Mouse (Mus musculus): ENCODE data around the gene Ephb1.

DNA sequence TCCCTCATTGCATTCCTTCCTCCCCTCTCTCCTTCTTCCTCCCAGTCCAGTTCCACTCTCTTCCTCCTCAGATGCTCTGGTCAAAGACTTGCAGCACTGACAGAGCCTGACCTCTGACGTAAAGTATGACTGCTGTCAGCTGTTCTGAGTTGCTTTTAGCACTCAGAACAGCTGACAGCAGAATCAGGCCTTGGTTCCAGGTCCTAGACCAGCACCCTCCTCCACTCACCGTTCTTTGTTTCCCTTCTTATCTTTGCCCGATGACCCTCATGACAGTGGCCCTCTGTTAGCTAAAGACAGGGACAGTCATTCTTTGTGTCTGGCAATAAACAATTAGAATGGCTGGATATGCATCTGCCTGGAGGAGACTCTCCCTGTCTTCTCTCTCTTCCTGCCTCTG is 49.7 kb downstream of the Ephb1 start:
- TF ChIP-seq CTCF (IDR thresholded peaks at IDR 0.05; ENCODE audit: control insufficient read depth, insufficient read depth, insufficient read length) (no peak), MAX (IDR thresholded peaks at IDR 0.05) (no peak)
